Mouse (Mus musculus) liver, embryonic 11.5 days (tissue): ENCODE results near the gene Gm20843. TPM values are rescaled to one million over a fixed set of nuclear protein-coding genes. Genes with fewer than 3 reads are reported as not detected.
"Not testable (repeated sequence)": the region's sequence is repeated elsewhere in the genome, so short reads cannot be mapped to it uniquely, and the experiment has no call there.

ENCODE experiments used
- ATAC-seq: fragments of 200-750 bp; cut with Nextera tagmentation; replicated peaks from 2 replicates; pipeline ENCODE4 v1.8.0; 2017; ENCODE audit warnings: moderate number of reproducible peaks, mild to moderate bottlenecking, moderate TSS enrichment, moderate library complexity; ENCODE audit not compliant: low FRiP score
- DNase-seq: peaks from one replicate; pipeline ENCODE4 v3.0.0-alpha.2; 2017; ENCODE audit warnings: low spot score
- H3K27ac ChIP-seq: fragments of 300-500 bp; sonication (generic); 2 replicates; pipeline ENCODE4 v1.5.1; 2014; ENCODE audit warnings: mild to moderate bottlenecking, low read depth, low read length, control low read depth
- H3K27me3 ChIP-seq: fragments of 300-500 bp; sonication (generic); replicated peaks from 2 replicates; pipeline ENCODE4 v1.6.1; 2014; ENCODE audit warnings: low read length, mixed read lengths; ENCODE audit not compliant: control insufficient read depth, insufficient read depth
- H3K36me3 ChIP-seq: fragments of 300-500 bp; sonication (generic); 2 replicates; pipeline ENCODE4 v1.6.1; 2014; ENCODE audit warnings: mild to moderate bottlenecking, low read length, moderate library complexity, mixed read lengths; ENCODE audit not compliant: control insufficient read depth, insufficient read depth
- H3K4me1 ChIP-seq: fragments of 300-500 bp; sonication (generic); replicated peaks from 2 replicates; pipeline ENCODE4 v1.6.1; 2014; ENCODE audit warnings: low read length, mixed read lengths; ENCODE audit not compliant: control insufficient read depth, insufficient read depth
- H3K4me2 ChIP-seq: fragments of 300-500 bp; sonication (generic); 2 replicates; pipeline ENCODE4 v1.6.1; 2014; ENCODE audit warnings: mild to moderate bottlenecking, control low read depth, moderate library complexity
- H3K4me3 ChIP-seq: fragments of 300-500 bp; sonication (generic); 2 replicates; pipeline ENCODE4 v1.5.1; 2014; ENCODE audit warnings: low read depth, low read length, control low read depth
- H3K9ac ChIP-seq: fragments of 300-500 bp; sonication (generic); 2 replicates; pipeline ENCODE4 v1.6.1; 2014; ENCODE audit warnings: low read depth, low read length, control low read depth
- H3K9me3 ChIP-seq: fragments of 300-500 bp; sonication (generic); 2 replicates; pipeline ENCODE4 v1.6.1; 2016; ENCODE audit warnings: low read length, inconsistent platforms, mixed read lengths; ENCODE audit not compliant: control insufficient read depth
- WGBS: fragments of 180-500 bp; shearing (Covaris S2); extraction: QIAGEN DNeasy Blood & Tissue Kit; methylation state at CpG from one replicate; pipeline ENCODE4 v1.1.7; 2014; 5-methylcytosine and 5-hydroxymethylcytosine counted together
- polyA plus RNA-seq: library from polyadenylated mRNA; unstranded; fragments of >200 nt; fragmentation: Nextera tagmentation; extraction: Ambion mirVana; gene quantifications from 2 replicates; pipeline ENCODE4 v1.2.1, GENCODE M21; 2014

Gene Gm20843
- polyA plus RNA-seq = not detected in 2 replicates

- not testable (repeated sequence) for H3K4me1 ChIP-seq, H3K27me3 ChIP-seq, H3K4me3 ChIP-seq, DNase-seq, H3K36me3 ChIP-seq, H3K9me3 ChIP-seq, H3K27ac ChIP-seq, ATAC-seq, H3K4me2 ChIP-seq, H3K9ac ChIP-seq
- WGBS = no CpG with 5 or more reads among the region's 6 CpGs
Measured at GRCm38 (mm10) chrY:72247018-72247417, at the start of gene Gm20843. Gene Gm20843, minus strand, starts transcription at chrY:72247118.
